Mouse (Mus musculus) megakaryocyte, embryonic 14.5 days (primary cell): ENCODE data around the gene Abca14.

Experiments
- FLI1 ChIP-seq: IDR thresholded peaks from 2 replicates; pipeline ENCODE4 v1.6.1; 2012; ENCODE audit warnings: low read length, inconsistent platforms, mixed read lengths
- GATA1 ChIP-seq: IDR thresholded peaks from 3 replicates; pipeline ENCODE4 v1.6.1; 2012; ENCODE audit warnings: mixed read lengths, low read length, inconsistent platforms, borderline replicate concordance

DNA sequence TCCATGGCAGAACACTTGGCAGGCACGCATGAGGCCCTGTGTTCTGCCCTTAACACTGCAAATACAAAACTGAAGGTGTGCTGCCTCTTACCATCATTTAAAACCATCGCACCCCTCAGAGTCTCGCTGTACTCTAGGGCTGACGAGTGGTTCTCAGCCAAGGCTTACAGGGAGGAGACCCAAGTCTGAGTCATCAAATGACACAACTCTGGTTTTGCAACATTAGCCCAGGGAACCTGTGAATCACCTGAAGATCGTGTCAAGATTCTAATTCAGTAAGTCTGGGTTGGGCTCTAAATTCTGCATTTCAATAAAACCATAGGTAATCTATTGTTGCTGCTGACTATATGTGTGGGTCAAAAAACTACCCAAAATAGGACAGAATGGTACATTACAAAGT, 23.2 kb upstream of the Abca14 start:
- TF ChIP-seq GATA1 (no peak), FLI1 (no peak)
